Mouse (Mus musculus) T-helper 17 cell (primary cell): ENCODE measurements around the gene Celf2.

Source experiments
- in situ Hi-C, 2 experiments: fragments of 300-600 bp; cut with MboI, MseI; formaldehyde crosslinking; loops; 1 replicate in 1 of 2; 2 replicates in 1 of 2; pipeline ENCODE4 v1.15.1; 2025; ENCODE audit warnings: high pct_unique_total_duplicates in 2 of 2

Gene Celf2

DNA sequence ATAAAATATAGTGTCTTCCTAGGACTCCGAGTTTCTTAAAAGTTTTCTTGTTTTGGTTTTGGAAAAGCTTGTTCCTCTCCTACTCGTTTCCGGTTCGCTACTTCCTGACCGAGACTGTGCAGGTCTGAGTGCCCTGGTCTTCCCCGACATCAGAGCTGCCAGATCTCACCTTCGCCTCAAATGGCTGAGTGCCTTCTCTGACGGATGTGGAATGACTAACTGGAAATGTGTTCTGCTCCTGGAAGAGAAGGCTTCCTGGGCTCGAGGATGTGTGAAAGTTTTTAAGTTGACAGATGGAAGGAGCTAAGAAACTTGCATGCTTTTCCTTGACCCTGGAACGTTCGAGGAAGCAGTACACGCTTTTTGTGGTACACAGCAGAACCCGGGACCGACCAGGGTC, 421.9 kb downstream of the Celf2 start:
- in situ Hi-C loops, result no loop called here

- in situ Hi-C loops, result no loop called here
These were observed 425.8 kb downstream of the Celf2 start for GRCm38 (mm10) chr2:7083489-7084090.

DNA sequence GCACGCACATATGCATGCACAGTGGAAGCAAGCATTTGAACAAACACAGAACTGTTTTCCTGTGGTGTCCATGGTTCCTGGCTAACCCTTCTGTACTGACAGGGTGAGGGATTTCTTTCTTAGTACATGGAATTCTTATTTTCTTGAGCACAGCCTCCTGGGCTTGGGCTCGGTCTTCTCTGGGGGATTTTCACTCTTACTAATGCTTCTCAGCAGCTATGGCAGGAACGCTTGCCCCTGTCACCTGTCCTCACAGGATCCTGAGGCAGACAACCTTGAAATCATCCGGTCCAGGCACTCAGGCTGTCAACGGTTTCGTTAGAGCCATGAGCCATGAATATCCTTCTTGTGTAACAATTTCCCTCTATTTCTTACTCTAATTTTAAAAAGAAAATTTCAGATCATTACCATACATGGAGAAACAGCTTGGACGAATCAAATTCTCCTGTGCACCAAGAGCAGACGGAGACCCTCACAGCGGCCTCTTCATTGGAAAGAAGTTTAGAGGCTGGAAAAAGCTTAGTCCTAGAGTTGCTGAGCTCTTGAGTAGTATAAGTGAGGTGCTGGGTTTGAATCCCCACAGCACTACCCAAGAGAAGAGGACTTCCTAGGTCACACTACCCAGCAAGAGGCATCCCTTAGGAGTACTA, 426.9 kb downstream of the Celf2 start:
- in situ Hi-C loops, result no loop called here

DNA sequence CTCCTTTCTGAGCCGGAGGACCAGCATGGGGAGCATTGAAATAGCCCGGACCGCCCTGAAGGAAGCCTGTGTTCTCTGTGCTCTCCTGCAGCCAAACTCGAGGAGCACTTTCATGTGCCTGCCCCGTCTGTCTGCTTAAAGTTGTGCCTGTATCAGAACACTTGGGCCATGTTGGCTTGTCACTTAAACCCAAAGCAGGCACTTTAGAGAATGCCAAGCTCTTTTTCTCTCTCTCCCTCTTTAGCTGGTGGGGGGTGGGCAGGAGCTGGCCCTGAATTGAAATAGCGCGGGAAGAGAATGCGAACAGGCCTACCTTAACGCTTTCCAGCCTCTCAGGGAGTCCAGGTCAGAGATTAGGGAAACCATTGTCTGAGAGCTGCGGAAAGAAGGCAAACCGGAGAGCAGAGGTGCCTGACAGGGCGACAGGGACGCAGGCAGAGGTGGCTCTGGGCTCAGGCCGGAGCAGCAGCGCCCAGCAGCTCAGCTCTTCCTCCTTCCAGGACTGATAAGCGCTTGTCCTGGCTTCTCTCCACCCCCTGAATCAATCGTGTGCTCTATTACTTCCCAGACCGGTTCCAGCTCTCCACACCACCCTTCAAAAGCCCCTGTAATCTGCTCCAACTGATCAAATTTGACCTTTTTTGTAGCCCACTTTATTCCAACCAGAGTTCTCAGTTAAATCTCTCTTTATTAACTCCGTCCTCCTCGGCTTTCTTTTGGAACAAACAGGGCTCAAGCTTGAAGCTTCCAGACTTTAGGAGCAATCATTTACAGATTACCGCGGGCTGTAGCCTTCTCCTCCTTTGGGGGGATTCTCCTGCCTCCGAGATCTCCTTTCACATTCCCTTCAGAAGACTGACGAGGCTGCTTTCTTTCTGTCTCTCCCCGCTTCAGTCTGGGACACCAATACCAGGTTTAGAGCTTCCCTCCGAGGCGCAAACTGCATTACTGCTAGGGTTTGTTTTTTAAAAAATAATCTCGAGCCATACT, 428.3 kb downstream of the Celf2 start:
- in situ Hi-C loops, result no loop called here

DNA sequence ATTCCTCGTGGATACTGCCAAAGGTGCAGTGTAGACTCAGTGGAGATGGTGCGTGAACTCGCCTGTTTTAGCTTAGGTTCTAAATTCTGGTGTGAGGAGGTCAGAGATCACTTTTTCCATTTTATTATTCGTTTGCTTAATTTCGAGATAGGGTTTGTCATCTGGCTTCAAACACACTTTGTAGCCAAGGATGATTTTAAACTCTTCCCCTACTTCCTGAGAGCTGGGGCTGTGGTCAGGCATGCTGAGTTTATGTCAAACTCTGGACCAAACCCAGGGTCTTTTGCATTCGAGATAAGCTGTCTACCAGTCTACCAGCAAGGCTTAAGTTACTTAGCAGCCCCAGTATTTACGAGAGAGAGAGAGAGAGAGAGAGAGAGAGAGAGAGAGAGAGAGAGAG, 429.3 kb downstream of the Celf2 start:
- in situ Hi-C loops, result no loop called here

DNA sequence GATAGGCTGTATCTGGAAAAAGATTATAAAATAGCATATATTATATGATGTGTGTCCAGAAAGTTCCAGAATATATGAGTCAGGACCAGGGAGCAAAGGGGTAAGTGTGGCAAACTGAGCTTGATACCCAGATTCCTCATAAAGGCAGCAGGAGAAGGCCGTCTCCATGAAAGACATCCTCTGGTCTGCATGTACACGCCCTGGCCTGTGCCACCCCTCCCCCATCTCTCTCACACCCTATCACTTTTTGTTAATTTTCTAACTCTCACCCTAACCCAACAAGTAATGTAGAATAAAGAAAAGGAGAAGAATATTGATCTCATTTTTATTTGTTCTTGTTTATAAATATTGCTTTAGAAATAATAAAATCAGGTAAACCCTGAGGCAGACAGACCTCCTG, 430.0 kb downstream of the Celf2 start:
- in situ Hi-C loops, result no loop called here

DNA sequence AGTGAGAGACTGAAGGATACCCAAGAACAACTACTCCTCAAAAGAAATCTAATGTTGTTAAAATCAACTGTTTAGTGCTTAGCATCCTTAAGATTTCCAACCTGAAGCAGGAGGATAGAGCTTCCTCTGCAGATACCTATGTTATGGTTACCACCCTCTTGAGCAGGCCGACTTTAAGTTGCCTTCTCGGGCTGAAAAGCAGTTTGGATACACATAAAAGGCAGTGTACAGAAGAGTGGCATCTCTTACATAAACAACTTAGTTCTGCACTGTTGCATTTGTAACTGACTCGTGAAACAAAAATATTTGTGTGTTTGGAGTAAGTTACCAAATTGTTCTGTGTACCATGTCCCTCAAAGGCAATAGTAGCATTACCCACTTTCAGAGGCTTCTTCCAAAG, 435.6 kb downstream of the Celf2 start:
- in situ Hi-C loops, result no loop called here

DNA sequence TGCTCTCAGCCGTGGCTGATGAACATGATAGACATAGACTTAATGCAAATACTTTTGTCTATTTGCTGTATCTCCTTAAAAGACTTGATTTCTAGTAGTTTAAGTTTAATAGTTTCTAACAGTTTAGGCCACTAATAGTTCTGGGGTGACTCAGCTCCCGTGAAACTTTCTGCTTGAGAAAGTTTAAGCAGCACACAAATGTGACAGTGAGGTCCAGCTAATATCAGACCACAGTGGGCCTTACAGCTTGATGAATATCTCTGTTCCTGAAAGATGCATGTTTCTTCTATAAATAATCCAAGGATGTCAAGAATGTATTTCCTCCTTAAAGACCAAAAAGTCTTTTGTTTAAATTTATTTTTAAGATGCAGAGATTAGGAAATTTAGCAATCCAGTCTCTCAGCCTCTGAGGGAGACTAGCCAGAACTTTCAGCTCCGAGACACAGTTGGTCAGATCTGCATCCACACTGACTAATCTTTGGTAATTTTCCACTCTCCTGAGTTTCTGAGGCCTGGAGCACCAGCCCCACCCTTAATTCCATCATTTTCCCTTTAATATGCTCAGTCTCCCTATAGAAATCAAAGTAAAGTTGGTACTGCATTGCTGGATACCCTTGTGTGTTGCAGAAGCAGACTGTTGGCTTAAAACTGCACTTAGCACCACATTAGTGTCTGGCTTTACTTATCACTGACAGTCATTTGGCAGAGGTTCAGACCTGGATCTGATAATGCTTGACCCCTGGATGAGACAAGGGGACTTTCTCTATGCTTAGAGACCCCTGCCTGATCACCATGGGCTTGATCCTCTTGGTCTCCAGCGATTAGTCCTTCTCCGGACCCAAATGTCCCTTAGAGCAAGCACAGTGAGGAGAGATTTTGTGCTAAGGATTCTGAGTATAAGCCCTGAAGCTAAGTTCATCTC, 436.8 kb downstream of the Celf2 start:
- in situ Hi-C loops, result no loop called here

DNA sequence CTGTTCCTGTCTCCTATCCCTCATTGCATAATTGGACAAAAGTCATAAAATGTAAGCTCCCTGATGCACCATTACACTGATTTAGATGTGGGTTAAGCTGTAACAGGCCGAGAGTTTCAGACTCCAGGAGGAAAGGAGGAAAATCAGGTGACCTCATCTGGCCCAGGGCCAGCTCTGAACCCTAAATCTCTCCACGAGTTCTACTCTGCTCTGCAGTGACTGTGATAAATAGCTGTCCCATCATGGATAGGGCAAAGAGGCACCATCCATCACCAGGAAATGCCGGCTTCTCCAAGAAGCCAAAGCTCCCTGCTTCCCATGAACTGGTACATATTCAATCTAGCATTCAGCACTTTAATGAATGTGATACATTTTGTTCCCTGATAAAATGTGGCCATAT, 439.9 kb downstream of the Celf2 start:
- in situ Hi-C loops, result no loop called here

- in situ Hi-C loops, result no loop called here
These were observed 441.1 kb downstream of the Celf2 start for GRCm38 (mm10) chr2:7068281-7068680.

DNA sequence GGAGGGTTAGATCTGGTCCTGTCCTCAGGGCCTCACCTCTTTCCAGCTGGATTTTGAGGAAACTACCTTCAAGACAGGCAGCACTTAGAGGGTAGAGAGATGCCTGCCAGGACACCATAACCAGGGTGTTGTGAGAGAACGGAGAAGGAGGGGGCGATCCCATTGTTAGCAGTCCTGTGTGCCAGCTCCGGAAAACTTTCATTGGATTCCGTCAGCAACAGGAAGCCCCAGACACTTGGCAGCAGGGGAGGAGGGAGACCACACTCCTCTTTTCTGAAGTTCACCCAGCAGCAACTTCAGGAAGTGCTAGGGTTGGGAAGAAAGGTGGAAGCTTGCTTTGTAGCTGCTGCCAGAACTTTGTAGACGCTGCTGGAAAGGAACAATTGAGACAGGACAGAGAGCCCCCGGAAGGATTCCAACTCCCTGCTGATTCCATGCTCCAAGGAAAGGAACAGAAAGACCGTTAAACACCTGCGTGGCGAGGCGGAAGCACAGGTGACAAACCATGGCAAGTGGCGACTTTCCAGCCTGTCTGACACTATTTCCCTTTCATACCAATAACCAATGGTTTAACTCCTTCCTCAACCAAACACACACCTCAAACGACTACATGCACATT, 445.7 kb downstream of the Celf2 start:
- in situ Hi-C loops, result no loop called here

DNA sequence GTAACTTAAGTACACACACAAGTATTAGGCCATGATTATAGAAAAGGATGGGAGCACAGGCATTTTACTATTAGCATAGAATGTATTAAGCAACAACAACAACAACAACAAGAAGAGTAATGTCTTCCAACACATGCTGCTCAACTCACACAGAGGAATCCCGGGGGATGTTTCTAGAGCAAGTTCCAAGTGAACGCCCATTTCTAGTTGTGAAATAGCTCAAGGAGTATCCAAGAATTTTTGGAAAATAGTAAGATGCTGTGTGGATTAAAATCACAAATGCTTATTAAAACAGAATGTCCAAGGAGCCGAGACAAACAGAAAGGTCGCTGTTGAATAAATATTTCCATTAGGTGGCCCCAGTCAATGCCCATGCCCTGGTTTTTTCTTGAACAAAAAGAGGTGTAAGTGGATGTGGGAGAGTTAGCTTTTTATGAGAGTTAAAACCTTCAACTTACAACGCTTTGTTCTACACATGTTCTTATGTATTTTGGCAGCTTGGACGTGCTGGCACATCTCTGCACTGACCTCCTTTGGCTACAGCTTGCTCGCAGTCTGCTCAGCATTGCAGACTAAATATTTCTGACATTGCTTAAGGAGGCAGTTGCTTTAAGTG, 448.8 kb downstream of the Celf2 start:
- in situ Hi-C loops, result no loop called here

DNA sequence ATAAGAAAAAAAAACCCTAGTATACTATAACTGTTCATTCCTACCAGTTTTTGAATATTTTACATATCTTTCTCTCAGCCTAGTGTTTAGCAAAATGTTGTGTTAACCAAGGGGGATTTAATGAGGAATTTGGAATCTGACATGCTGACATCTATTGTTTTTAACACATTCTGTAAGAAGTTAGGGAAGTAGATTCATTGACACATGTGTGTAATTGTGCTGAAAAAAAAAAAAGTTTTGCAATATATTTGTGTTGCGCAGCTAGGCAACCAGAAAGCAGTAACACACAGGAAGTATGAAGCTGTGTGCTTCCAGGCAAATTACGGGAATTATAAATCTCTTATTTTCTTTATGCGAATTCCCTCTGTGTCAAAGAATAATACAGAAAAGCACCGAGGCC, 453.0 kb downstream of the Celf2 start:
- in situ Hi-C loops, result no loop called here

DNA sequence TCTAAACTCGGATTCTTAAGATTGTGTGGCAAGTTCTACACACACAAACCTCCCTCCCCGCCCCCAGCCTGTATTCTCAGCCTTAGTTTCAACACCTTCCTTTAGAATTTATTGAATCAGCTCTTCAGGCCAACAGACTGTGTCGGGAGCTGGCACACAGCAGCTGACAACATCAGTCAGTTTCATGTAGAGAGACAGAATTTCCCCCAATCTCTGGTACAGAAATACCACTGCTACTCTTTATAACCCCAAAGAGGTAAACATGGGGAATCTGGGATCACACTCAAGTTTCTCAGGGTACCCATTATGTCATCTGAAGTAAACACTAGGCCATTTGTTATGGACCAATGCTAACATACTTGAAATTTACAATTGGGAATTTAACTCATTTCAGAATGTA, 453.4 kb downstream of the Celf2 start:
- in situ Hi-C loops, result no loop called here

GRCm38 (mm10) chr2:7051090-7051489, 458.3 kb downstream of the Celf2 start:
- in situ Hi-C loops, result no loop called here

GRCm38 (mm10) chr2:7046155-7046554, 463.2 kb downstream of the Celf2 start:
- in situ Hi-C loops, result loop anchor here in 1 of 2 experiments (5.0 kb wide), 1 partner anchor 369 kb away; no protein-coding TSS in a partner anchor

- in situ Hi-C loops, result loop anchor here in 1 of 2 experiments (5.0 kb wide), 1 partner anchor 368 kb away; no protein-coding TSS in a partner anchor
These were observed 463.8 kb downstream of the Celf2 start for GRCm38 (mm10) chr2:7045531-7045930.

GRCm38 (mm10) chr2:7043770-7044459, 465.4 kb downstream of the Celf2 start:
- in situ Hi-C loops, result no loop called here

DNA sequence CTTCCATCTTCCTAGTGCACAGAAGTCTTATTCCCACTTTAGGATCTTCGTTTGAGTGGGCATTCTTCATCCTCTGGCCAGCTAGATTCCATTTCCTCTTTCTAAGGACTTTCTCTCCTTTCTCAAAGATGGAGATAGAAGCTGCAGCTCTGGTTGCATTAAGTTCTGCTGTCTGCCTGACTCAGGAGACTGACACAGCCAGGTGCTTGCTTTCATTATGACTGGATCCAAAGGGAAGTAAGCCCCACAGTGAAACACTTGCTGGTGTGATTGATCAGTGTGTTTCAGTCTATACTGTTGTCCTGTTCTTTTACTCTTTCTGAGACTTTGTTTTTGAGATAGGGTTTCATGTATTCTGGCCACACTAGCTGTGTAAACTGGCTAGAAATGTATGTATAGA, 468.4 kb downstream of the Celf2 start:
- in situ Hi-C loops, result no loop called here

DNA sequence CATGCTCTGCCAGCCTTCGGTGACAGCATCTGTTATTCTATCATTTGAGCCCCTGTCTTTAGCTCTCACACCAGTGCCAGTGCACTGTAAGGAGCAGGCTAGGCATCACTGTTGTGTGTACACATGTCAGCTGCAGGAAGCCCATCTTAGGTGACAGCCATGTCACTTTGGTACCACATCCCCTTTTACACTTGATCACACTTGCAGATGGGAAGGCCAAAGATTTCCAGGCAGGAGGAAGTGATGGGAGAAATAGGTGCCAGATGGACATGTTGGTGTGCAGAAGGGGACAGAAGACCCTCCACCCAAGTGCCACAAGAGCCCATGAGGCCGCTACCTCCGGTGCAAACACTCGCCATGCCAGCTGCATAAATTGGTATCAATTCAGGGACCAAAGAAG, 470.4 kb downstream of the Celf2 start:
- in situ Hi-C loops, result no loop called here
